Mouse (Mus musculus) liver, embryonic 16.5 days (tissue): ENCODE data around the gene Prpf40a. TPM values are rescaled to one million over a fixed set of nuclear protein-coding genes. Genes with fewer than 3 reads are reported as not detected.

ENCODE experiments used
- ATAC-seq: fragments of 200-750 bp; cut with Nextera tagmentation; 2 replicates; pipeline ENCODE4 v1.8.0; 2017; ENCODE audit warnings: low read depth, mild to moderate bottlenecking, moderate number of reproducible peaks, moderate library complexity
- H3K27ac ChIP-seq: fragments of 300-500 bp; sonication (generic); 2 replicates; pipeline ENCODE4 v1.5.1; 2014; ENCODE audit warnings: mild to moderate bottlenecking, low read length
- H3K27me3 ChIP-seq: fragments of 300-500 bp; sonication (generic); 2 replicates; pipeline ENCODE4 v1.6.1; 2014; ENCODE audit warnings: low read depth, low read length, mixed read lengths; ENCODE audit not compliant: control insufficient read depth, insufficient read depth
- H3K36me3 ChIP-seq: fragments of 300-500 bp; sonication (generic); 2 replicates; pipeline ENCODE4 v1.6.1; 2014; ENCODE audit warnings: mild to moderate bottlenecking; ENCODE audit not compliant: control insufficient read depth, insufficient read depth
- H3K4me1 ChIP-seq: fragments of 300-500 bp; sonication (generic); 2 replicates; pipeline ENCODE4 v1.6.1; 2014; ENCODE audit warnings: low read depth, low read length, mixed read lengths; ENCODE audit not compliant: control insufficient read depth
- H3K4me2 ChIP-seq: fragments of 300-500 bp; sonication (generic); 2 replicates; pipeline ENCODE4 v1.6.1; 2014; ENCODE audit warnings: low read depth, low read length, mixed read lengths
- H3K4me3 ChIP-seq: fragments of 300-500 bp; sonication (generic); 2 replicates; pipeline ENCODE4 v1.5.1; 2014; ENCODE audit warnings: low read depth, mild to moderate bottlenecking, low read length
- H3K9ac ChIP-seq: fragments of 300-500 bp; sonication (generic); 2 replicates; pipeline ENCODE4 v1.6.1; 2014; ENCODE audit warnings: low read depth, low read length
- H3K9me3 ChIP-seq: fragments of 300-500 bp; sonication (generic); replicated peaks from 2 replicates; pipeline ENCODE4 v1.6.1; 2016; ENCODE audit warnings: low read length; ENCODE audit not compliant: control insufficient read depth
- WGBS: fragments of 180-500 bp; shearing (Covaris S2); extraction: QIAGEN DNeasy Blood & Tissue Kit; methylation state at CpG from one replicate; pipeline ENCODE4 v1.1.7; 2014; ENCODE audit not compliant: insufficient replicate concordance; 5-methylcytosine and 5-hydroxymethylcytosine counted together
- polyA plus RNA-seq: library from polyadenylated mRNA; unstranded; fragments of >200 nt; fragmentation: Nextera tagmentation; extraction: Ambion mirVana; gene quantifications from 2 replicates; pipeline ENCODE4 v1.2.1, GENCODE M21; 2015

Prpf40a gene
- polyA plus RNA-seq, 1 experiment from 2014 or later = 54.4 TPM

GRCm38 (mm10) chr2:53095489-53095888 lies 95.6 kb downstream of the Prpf40a start:
- WGBS = 59% methylated on average over 3 of the region's 3 CpGs

GRCm38 (mm10) chr2:53095031-53095430 lies 96.1 kb downstream of the Prpf40a start:
- no peak overlapping the region for H3K27ac ChIP-seq
- H3K9ac ChIP-seq = no peak overlapping the region
- no peak overlapping the region for H3K4me3 ChIP-seq
- no peaks in the 10 kb centered on the region for H3K36me3 ChIP-seq
- no peaks in the 10 kb centered on the region for H3K9me3 ChIP-seq
- no peak overlapping the region for H3K4me2 ChIP-seq
- 59% methylated on average over 9 of the region's 9 CpGs for WGBS
- H3K27me3 ChIP-seq = no peaks in the 10 kb centered on the region
- H3K4me1 ChIP-seq = no peaks in the 10 kb centered on the region
- no peak for ATAC-seq

More at GRCm38 (mm10) chr2:53095489-53095888, 95.6 kb downstream of the Prpf40a start:
- no peak overlapping the region for H3K4me2 ChIP-seq
- no peaks in the 10 kb centered on the region for H3K36me3 ChIP-seq
- no peaks in the 10 kb centered on the region for H3K9me3 ChIP-seq
- no peak overlapping the region for H3K9ac ChIP-seq
- no peak overlapping the region for H3K4me3 ChIP-seq
- no peaks in the 10 kb centered on the region for H3K27me3 ChIP-seq
- H3K4me1 ChIP-seq = no peaks in the 10 kb centered on the region
- H3K27ac ChIP-seq = no peak overlapping the region
- ATAC-seq = no peak

- H3K9ac ChIP-seq = no peak overlapping the region
- H3K27me3 ChIP-seq = no peaks in the 10 kb centered on the region
- H3K4me3 ChIP-seq = no peak overlapping the region
- no peak for ATAC-seq
- no peak overlapping the region for H3K4me2 ChIP-seq
- no peaks in the 10 kb centered on the region for H3K9me3 ChIP-seq
- WGBS = 41% methylated on average over 3 of the region's 3 CpGs
- H3K27ac ChIP-seq = no peak overlapping the region
- no peaks in the 10 kb centered on the region for H3K36me3 ChIP-seq
- H3K4me1 ChIP-seq = no peaks in the 10 kb centered on the region
Observed at GRCm38 (mm10) chr2:53088744-53089143, 102.3 kb downstream of the Prpf40a start.

- no peak for ATAC-seq
- Histone ChIP-seq H3K4me1 (no peaks in the 10 kb centered on the region), H3K27me3 (no peaks in the 10 kb centered on the region), H3K27ac (no peak overlapping the region), H3K9ac (no peak overlapping the region), H3K4me2 (no peak overlapping the region), H3K36me3 (no peaks in the 10 kb centered on the region), H3K4me3 (no peak overlapping the region), H3K9me3 (no peaks in the 10 kb centered on the region)
- WGBS = 34% methylated on average over 9 of the region's 9 CpGs
Observed at GRCm38 (mm10) chr2:53085617-53086202, 105.4 kb downstream of the Prpf40a start.

Other genes starting within 250 kb of the Prpf40a start
- gene Arl6ip6, start 442 bp upstream of the Prpf40a start, polyA plus RNA-seq = 22.3 and 26.6 TPM in 2 replicates